Mouse (Mus musculus) regulatory T cell (primary cell): Measurements from ENCODE around the gene Gm29564.
"Not testable (repeated sequence)": the region's sequence is repeated elsewhere in the genome, so short reads cannot be mapped to it uniquely, and the experiment has no call there.

Experiments used
- in situ Hi-C: fragments of 300-600 bp; cut with MboI, MseI; formaldehyde crosslinking; loops from one replicate; pipeline ENCODE4 v1.15.1; 2025; ENCODE audit warnings: high pct_unique_total_duplicates

The Gm29564 gene

DNA sequence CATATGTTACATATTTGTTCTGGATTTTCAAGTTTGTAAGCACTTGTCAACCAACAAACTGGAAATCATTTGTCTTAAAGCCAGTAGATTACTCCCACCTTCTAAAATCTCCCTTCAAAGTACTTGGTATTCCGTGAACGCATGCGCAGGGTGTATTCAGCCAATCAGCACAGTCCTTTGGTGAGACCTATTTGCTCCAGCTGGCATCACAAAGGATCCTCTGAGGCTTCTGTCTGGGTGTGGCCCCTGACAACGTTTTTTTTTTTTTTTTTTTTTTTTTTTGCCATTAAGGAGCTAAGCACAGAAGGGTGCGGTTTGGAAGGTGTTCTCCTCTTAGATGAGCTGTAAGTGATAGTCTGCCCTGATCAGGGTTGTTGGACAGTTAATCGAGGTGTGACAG lies at the start of gene Gm29564:
TSS of gene Gm29564 (plus strand) at position 301 of the 400 bp plus-strand sequence.
- in situ Hi-C loops, result not testable (repeated sequence)
